Mouse (Mus musculus): ENCODE data around the gene Sgsm3.
"Not testable (repeated sequence)": the region's sequence is repeated elsewhere in the genome, so short reads cannot be mapped to it uniquely, and the experiment has no call there.

Gene Sgsm3

GRCm38 (mm10) chr15:80977620-80978334 lies at the start of gene Sgsm3:
Sgsm3 (plus strand) TSS chr15:80977765.
- DNase-seq (ENCODE audit: low spot score), result peak; percentile 74

GRCm38 (mm10) chr15:80928811-80929355 lies 48.7 kb upstream of the Sgsm3 start:
- no peak for DNase-seq (ENCODE audit: low spot score)

GRCm38 (mm10) chr15:80930048-80930571 lies 47.5 kb upstream of the Sgsm3 start:
- no peak for DNase-seq (ENCODE audit: low spot score)

GRCm38 (mm10) chr15:80930676-80931320 lies 46.8 kb upstream of the Sgsm3 start:
- not testable (repeated sequence) for DNase-seq (ENCODE audit: low spot score)

- no peak for DNase-seq (ENCODE audit: low spot score)
These were observed 46.1 kb upstream of the Sgsm3 start for GRCm38 (mm10) chr15:80931345-80931960.

- no peak for DNase-seq (ENCODE audit: low spot score)
These were observed 42.7 kb upstream of the Sgsm3 start for GRCm38 (mm10) chr15:80934841-80935240.

- no peak for DNase-seq (ENCODE audit: low spot score)
These were observed 40.9 kb upstream of the Sgsm3 start for GRCm38 (mm10) chr15:80936686-80937085.

GRCm38 (mm10) chr15:80938615-80939014 lies 39.0 kb upstream of the Sgsm3 start:
- no peak for DNase-seq (ENCODE audit: low spot score)

GRCm38 (mm10) chr15:80939401-80939800 lies 38.2 kb upstream of the Sgsm3 start:
- no peak for DNase-seq (ENCODE audit: low spot score)

GRCm38 (mm10) chr15:80941468-80942040 lies 36.0 kb upstream of the Sgsm3 start:
- DNase-seq (ENCODE audit: low spot score), result no peak

GRCm38 (mm10) chr15:80945851-80946250 lies 31.7 kb upstream of the Sgsm3 start:
- DNase-seq (ENCODE audit: low spot score), result no peak

GRCm38 (mm10) chr15:80948145-80949135 lies 29.1 kb upstream of the Sgsm3 start, which contains the start of gene Adsl:
Adsl (plus strand) TSS chr15:80948490.
- peak; percentile 77 for DNase-seq (ENCODE audit: low spot score)

- no peak for DNase-seq (ENCODE audit: low spot score)
These were observed 28.1 kb upstream of the Sgsm3 start for GRCm38 (mm10) chr15:80949431-80949830.

- no peak for DNase-seq (ENCODE audit: low spot score)
These were observed 27.5 kb upstream of the Sgsm3 start for GRCm38 (mm10) chr15:80950055-80950454.

GRCm38 (mm10) chr15:80953971-80954370 lies 23.6 kb upstream of the Sgsm3 start:
- no peak for DNase-seq (ENCODE audit: low spot score)

- DNase-seq (ENCODE audit: low spot score), result no peak
These were observed 22.7 kb upstream of the Sgsm3 start for GRCm38 (mm10) chr15:80954861-80955260.

GRCm38 (mm10) chr15:80955836-80956438 lies 21.6 kb upstream of the Sgsm3 start:
- no peak for DNase-seq (ENCODE audit: low spot score)

- DNase-seq (ENCODE audit: low spot score), result no peak
These were observed 8.2 kb upstream of the Sgsm3 start for GRCm38 (mm10) chr15:80969371-80969770.

- no peak for DNase-seq (ENCODE audit: low spot score)
These were observed 3.3 kb upstream of the Sgsm3 start for GRCm38 (mm10) chr15:80974311-80974710.

GRCm38 (mm10) chr15:80975666-80976065 lies 1.9 kb upstream of the Sgsm3 start:
- DNase-seq (ENCODE audit: low spot score), result no peak

GRCm38 (mm10) chr15:80979611-80980010 lies 2.0 kb downstream of the Sgsm3 start:
- no peak for DNase-seq (ENCODE audit: low spot score)

Measured in ovary, adult 18-20 months (tissue).